Mouse (Mus musculus): ENCODE measurements around the gene Slc47a1.

- TF ChIP-seq POLR2A (IDR thresholded peaks at IDR 0.05; ENCODE audit: insufficient read depth, low read length) (no peak), CTCF (IDR thresholded peaks at IDR 0.05; ENCODE audit: low read depth, low read length) (no peak)
Observed at GRCm38 (mm10) chr11:61353038-61353437, 25.1 kb downstream of the Slc47a1 start.
